Mouse (Mus musculus): ENCODE measurements around the gene Fam53b. TPM values are rescaled to one million over a fixed set of nuclear protein-coding genes. Genes with fewer than 3 reads are reported as not detected.

The Fam53b gene
- polyA plus RNA-seq, 1 experiment from 2014 or later, result 22.5 TPM

DNA sequence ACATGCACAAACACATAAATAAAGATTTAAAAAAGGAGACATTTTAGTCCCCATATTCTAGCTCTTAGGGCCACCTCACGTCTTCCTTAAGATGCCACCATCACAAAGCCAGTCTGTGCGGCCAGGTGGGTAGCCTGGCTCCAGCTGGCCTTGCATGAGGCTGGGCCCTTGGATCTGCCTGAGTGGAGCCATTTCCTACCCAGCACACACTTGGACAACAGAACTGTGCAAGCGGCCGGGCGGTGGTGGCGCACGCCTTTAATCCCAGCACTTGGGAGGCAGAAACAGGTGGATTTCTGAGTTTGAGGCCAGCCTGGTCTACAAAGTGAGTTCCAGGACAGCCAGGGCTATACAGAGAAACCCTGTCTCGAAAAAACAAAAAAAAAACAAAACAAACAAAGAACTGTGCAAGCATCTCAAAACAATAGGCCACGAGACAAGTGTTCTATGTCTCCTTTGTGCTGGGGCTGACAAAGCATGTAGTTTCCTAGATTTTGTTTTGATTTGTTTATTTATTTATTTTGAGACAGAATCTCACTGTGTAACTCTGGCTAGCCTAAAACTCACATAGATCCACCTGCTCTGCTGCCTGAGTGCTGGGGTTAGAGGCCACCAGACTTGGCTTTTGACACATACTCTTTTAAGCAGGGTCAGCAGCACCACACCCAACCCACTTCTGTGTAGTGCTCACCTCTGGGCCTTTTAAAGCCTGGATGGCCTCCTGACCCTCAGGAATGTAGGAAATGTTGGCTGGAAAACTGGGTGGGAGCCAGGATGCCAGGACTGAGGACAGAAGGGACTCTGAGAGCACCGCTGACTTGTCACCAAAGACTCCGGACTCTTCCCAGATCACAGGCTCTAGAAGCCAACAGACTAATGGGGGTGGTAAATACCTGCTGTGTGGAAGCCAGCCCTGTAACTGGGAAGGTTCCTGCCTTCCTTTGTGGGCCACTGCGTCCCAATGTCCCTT, 91.0 kb downstream of the Fam53b start:
- Histone ChIP-seq H3K27ac (no peak overlapping the region), H3K36me3 (no peaks in the 10 kb centered on the region), H3K9ac (no peak overlapping the region), H3K27me3 (no peaks in the 10 kb centered on the region), H3K4me2 (no peak overlapping the region), H3K4me1 (peaks cover 26% of the 10 kb centered on the region), H3K9me3 (replicated peaks) (no peaks in the 10 kb centered on the region), H3K4me3 (replicated peaks) (no peak overlapping the region)
- ATAC-seq (replicated peaks; ENCODE audit: low FRiP score), result no peak
- WGBS, result 89% methylated on average over 12 of the region's 12 CpGs

DNA sequence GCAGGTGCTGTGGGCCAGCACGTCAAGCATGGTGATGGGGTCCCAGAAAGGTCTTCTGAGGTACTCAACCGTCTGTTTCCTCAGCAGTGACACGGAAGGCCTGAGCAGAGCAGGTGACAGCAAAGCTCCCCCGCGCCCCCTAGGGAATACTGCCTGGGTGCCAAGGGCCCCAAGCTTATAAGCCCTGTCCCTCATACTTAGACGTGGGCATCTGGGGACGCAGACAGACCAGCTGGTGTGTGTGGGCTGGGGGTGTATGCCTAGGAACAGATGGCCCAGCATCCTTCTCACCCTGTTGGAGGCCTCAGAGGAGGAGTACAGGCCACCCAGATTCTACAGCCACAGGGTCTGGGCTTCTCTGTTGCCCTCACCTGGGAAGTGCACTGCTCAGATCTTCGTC, 93.1 kb downstream of the Fam53b start:
- Histone ChIP-seq H3K36me3 (peaks cover 2% of the 10 kb centered on the region), H3K4me2 (no peak overlapping the region), H3K27me3 (no peaks in the 10 kb centered on the region), H3K4me3 (replicated peaks) (no peak overlapping the region), H3K9me3 (replicated peaks) (no peaks in the 10 kb centered on the region), H3K27ac (no peak overlapping the region), H3K4me1 (peaks cover 24% of the 10 kb centered on the region), H3K9ac (no peak overlapping the region)
- ATAC-seq (replicated peaks; ENCODE audit: low FRiP score), result 0 out of 2 replicates have a peak, but pooled peaks have one; percentile 9
- 67% methylated on average over 8 of the region's 8 CpGs for WGBS

DNA sequence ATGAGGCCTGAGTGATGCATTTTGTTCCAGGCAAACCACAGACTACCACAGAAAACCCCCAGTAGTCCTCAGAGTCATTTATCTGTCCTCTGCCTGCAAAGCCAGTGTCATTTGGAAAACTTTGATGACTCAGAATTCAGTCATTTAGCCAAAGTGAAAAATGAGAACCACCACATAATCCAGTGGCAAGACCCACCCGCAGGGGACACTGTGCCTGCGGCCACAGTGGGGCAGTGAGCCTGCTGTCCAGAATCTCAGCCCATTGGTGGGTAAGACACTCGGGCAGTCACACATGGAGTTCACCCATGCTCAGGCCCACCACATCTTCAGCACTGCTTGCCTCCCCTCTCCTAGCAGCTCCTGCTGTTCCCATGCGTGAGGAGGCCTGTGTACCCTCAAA, 94.1 kb downstream of the Fam53b start:
- Histone ChIP-seq H3K27me3 (no peaks in the 10 kb centered on the region), H3K4me1 (peaks cover 34% of the 10 kb centered on the region), H3K9me3 (replicated peaks) (no peaks in the 10 kb centered on the region), H3K27ac (no peak overlapping the region), H3K4me3 (replicated peaks) (no peak overlapping the region), H3K36me3 (peaks cover 7% of the 10 kb centered on the region), H3K9ac (no peak overlapping the region), H3K4me2 (no peak overlapping the region)
- no peak for ATAC-seq (replicated peaks; ENCODE audit: low FRiP score)
- 80% methylated on average over 4 of the region's 4 CpGs for WGBS

DNA sequence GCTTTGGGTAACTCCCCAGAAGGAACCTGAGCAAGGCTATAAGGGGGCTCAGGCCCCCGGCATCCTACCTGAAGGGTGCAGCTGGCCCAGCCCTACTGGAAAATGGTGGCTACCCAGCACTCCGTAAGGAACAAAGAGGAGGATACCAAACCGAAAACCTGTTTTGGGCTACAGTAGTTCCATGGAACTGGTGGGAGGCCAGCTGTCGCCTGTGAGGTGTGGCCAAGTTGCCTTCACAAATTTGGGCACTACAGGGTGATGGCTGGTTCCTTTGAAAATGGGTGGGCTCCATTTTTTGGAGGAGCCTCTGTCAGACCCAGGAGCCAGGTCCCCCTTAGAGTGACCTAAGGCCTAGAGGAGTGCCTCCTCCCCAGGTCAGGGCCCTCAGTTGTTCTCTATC, 98.4 kb downstream of the Fam53b start:
- peaks cover 7% of the 10 kb centered on the region for H3K36me3 ChIP-seq
- no peak overlapping the region for H3K9ac ChIP-seq
- no peak overlapping the region for H3K4me3 ChIP-seq (replicated peaks)
- H3K4me2 ChIP-seq, result no peak overlapping the region
- peaks cover 46% of the 10 kb centered on the region for H3K4me1 ChIP-seq
- ATAC-seq (replicated peaks; ENCODE audit: low FRiP score), result no peak
- 88% methylated on average over 4 of the region's 4 CpGs for WGBS
- H3K9me3 ChIP-seq (replicated peaks), result no peaks in the 10 kb centered on the region
- H3K27me3 ChIP-seq, result no peaks in the 10 kb centered on the region
- peak overlapping the region; percentile 94 for H3K27ac ChIP-seq

GRCm38 (mm10) chr7:132714236-132714923, 99.3 kb downstream of the Fam53b start:
- peak; percentile 50 for ATAC-seq (replicated peaks; ENCODE audit: low FRiP score)
- H3K4me3 ChIP-seq (replicated peaks), result no peak overlapping the region
- peaks cover 7% of the 10 kb centered on the region for H3K36me3 ChIP-seq
- WGBS, result 30% methylated on average over 6 of the region's 6 CpGs
- peaks cover 46% of the 10 kb centered on the region for H3K4me1 ChIP-seq
- H3K27ac ChIP-seq, result peak overlapping the region; percentile 94
- no peak overlapping the region for H3K4me2 ChIP-seq
- H3K9ac ChIP-seq, result no peak overlapping the region
- no peaks in the 10 kb centered on the region for H3K27me3 ChIP-seq
- no peaks in the 10 kb centered on the region for H3K9me3 ChIP-seq (replicated peaks)

DNA sequence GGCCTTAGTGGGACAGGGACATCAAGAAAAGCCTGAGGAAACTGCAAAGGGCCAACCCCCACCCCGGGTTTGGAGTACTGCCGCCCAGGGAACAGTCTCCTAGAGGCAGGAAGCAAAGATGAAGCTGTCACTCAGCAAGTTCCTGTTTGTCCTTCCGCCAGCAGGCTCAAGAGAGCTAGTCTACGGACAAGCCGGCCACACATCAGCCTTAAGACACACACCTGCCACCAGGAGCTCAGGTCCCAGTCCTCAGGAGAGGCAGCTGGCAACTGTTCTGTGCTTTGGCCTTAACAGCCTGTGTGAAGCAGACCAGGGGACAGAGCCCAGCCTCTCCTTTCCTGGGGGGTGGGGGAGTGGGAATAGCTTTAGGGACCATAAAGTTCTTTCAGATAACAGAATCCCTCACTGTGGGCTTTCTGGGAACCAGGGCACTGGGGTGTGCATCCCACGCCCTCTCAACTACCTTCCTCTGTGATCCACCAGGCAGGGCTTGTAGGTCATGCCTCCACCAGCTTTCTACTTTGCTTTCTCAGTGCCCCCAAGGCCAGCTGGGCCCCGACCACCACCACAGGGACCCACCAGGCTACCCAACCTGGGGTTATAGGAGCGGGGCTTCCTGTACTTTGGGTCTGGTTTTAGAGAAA, 100.1 kb downstream of the Fam53b start:
- Histone ChIP-seq H3K9ac (no peak overlapping the region), H3K27ac (peak overlapping the region; percentile 94), H3K4me3 (replicated peaks) (no peak overlapping the region), H3K4me2 (0 out of 2 replicates have a peak overlapping the region, but pooled peaks have one; percentile 14), H3K27me3 (no peaks in the 10 kb centered on the region), H3K9me3 (replicated peaks) (no peaks in the 10 kb centered on the region), H3K4me1 (peaks cover 46% of the 10 kb centered on the region), H3K36me3 (peaks cover 7% of the 10 kb centered on the region)
- 50% methylated on average over 8 of the region's 8 CpGs for WGBS
- ATAC-seq (replicated peaks; ENCODE audit: low FRiP score), result peak; percentile 15; the same call in 1 of the 2 replicates

GRCm38 (mm10) chr7:132712956-132713355, 100.7 kb downstream of the Fam53b start:
- H3K36me3 ChIP-seq, result peaks cover 7% of the 10 kb centered on the region
- ATAC-seq (replicated peaks; ENCODE audit: low FRiP score), result no peak
- H3K9me3 ChIP-seq (replicated peaks), result no peaks in the 10 kb centered on the region
- 63% methylated on average over 7 of the region's 7 CpGs for WGBS
- H3K27me3 ChIP-seq, result no peaks in the 10 kb centered on the region
- peak overlapping the region; percentile 94 for H3K27ac ChIP-seq
- H3K4me2 ChIP-seq, result no peak overlapping the region
- no peak overlapping the region for H3K9ac ChIP-seq
- H3K4me3 ChIP-seq (replicated peaks), result no peak overlapping the region
- H3K4me1 ChIP-seq, result peaks cover 46% of the 10 kb centered on the region

GRCm38 (mm10) chr7:132712044-132712708, 101.5 kb downstream of the Fam53b start:
- Histone ChIP-seq H3K36me3 (peaks cover 7% of the 10 kb centered on the region), H3K27me3 (no peaks in the 10 kb centered on the region), H3K4me2 (peak overlapping the region; percentile 36; the same call in 1 of the 2 replicates), H3K9ac (no peak overlapping the region), H3K27ac (peak overlapping the region; percentile 94), H3K4me3 (replicated peaks) (no peak overlapping the region), H3K9me3 (replicated peaks) (no peaks in the 10 kb centered on the region), H3K4me1 (peaks cover 46% of the 10 kb centered on the region)
- ATAC-seq (replicated peaks; ENCODE audit: low FRiP score), result peak; percentile 76
- 24% methylated on average over 16 of the region's 16 CpGs for WGBS

GRCm38 (mm10) chr7:132711579-132711978, 102.1 kb downstream of the Fam53b start:
- Histone ChIP-seq H3K4me1 (peaks cover 46% of the 10 kb centered on the region), H3K4me2 (peak overlapping the region; percentile 36; the same call in 1 of the 2 replicates), H3K9ac (no peak overlapping the region), H3K9me3 (replicated peaks) (no peaks in the 10 kb centered on the region), H3K4me3 (replicated peaks) (no peak overlapping the region), H3K27ac (peak overlapping the region; percentile 94), H3K27me3 (no peaks in the 10 kb centered on the region), H3K36me3 (peaks cover 7% of the 10 kb centered on the region)
- ATAC-seq (replicated peaks; ENCODE audit: low FRiP score), result peak; percentile 4; the same call in 1 of the 2 replicates
- WGBS, result 55% methylated on average over 9 of the region's 9 CpGs

DNA sequence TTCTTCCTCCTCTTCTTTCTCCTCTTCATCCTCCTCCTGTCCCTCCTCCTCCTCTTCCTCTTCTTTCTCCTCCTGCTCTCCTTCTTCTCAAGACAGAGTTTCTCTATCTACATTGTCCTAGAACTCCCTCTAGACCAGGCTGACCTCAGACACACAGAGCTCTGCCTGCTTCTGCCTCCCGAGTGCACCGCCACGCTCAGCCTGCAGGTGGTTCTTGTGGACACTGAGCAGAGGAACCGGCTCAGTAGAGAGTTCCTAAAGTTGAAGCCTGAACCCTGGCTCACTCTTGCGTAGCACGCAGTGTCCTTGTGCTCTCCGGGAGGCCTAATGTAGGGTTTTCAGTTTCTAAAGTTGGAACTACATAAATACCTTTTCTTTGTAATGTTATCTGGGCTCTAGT, 108.6 kb downstream of the Fam53b start:
- Histone ChIP-seq H3K36me3 (no peaks in the 10 kb centered on the region), H3K4me1 (no peaks in the 10 kb centered on the region), H3K4me2 (no peak overlapping the region), H3K9ac (no peak overlapping the region), H3K4me3 (replicated peaks) (no peak overlapping the region), H3K27ac (no peak overlapping the region), H3K9me3 (replicated peaks) (no peaks in the 10 kb centered on the region), H3K27me3 (no peaks in the 10 kb centered on the region)
- no peak for ATAC-seq (replicated peaks; ENCODE audit: low FRiP score)
- WGBS, result 82% methylated on average over 7 of the region's 7 CpGs

DNA sequence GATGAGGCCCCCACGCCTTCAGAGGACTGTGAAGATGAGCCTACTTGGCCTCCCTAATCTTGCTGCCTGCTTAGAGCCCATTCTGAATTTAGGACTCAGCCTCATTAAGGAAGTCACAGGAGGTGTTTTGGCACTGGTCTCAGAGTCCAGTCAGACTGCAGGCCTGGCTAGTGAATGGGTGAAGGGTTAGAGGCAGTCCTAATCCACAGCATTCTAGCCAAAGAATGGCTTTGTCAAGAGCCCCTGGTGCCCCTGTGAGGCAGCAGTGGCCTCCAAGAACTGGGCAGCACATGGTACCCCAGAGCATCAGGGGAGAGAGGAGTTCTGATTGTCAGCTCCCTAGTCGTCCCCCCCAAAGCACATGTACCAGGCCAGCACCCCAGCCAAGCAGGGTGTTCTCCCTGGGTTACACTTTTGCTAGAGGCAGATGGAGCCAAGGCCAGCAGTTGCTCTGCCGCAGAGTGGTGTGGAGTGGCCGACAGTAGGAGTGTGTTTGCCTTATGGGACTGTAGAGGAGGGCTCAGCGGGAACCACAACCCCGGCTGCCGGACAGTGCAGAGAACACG, 109.3 kb downstream of the Fam53b start:
- ATAC-seq (replicated peaks; ENCODE audit: low FRiP score), result no peak
- H3K27ac ChIP-seq, result no peak overlapping the region
- WGBS, result 92% methylated on average over 8 of the region's 8 CpGs
- H3K27me3 ChIP-seq, result no peaks in the 10 kb centered on the region
- H3K4me2 ChIP-seq, result no peak overlapping the region
- H3K9me3 ChIP-seq (replicated peaks), result no peaks in the 10 kb centered on the region
- no peak overlapping the region for H3K9ac ChIP-seq
- H3K4me3 ChIP-seq (replicated peaks), result no peak overlapping the region
- no peaks in the 10 kb centered on the region for H3K36me3 ChIP-seq
- peaks cover 6% of the 10 kb centered on the region; the same call in 1 of the 2 replicates for H3K4me1 ChIP-seq
